Mouse (Mus musculus) liver, adult 2 months (tissue): ENCODE measurements around the gene Bik.

Source experiments
- CTCF ChIP-seq: fragments of 200-500 bp; IDR thresholded peaks from 2 replicates; pipeline ENCODE4 v1.5.1; 2011; ENCODE audit warnings: low read depth, low read length, control low read depth
- POLR2A ChIP-seq: fragments of 200-500 bp; IDR thresholded peaks from 2 replicates; pipeline ENCODE4 v1.6.1; 2011; ENCODE audit warnings: low read length, control low read depth; ENCODE audit not compliant: insufficient read depth; ENCODE audit errors: extremely low read depth

DNA sequence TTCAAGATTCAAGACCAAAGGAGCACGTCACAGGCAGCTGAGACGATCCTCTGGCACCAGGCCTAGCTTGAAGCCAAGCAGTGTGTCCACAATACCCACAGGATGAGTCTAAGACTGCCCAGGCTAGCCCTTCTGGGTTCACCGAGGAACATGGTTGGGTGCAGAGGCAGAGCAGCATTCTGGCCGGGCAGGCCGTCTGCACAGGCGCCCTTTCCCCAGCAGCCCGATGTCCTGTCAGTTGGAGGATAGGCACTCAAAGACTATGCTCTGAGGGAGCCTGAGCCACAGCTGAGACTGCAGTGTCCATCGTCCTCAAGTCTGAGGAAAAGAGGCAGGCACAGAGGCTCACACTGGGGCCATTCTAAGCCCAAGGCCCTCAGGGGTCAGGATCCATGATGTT, 20.5 kb downstream of the Bik start:
- TF ChIP-seq POLR2A (no peak), CTCF (no peak)
